Comparison of ENCODE assay signal across 9 mouse cellular contexts in genomic region chr16:13940139-13940846, GRCm38 (mm10). TPM values are rescaled to one million over a fixed set of nuclear protein-coding genes. Genes with fewer than 3 reads are reported as not detected.
DNase-seq lines count a peak whose midpoint lies in the region; ATAC-seq and TF ChIP-seq lines count a peak whose summit lies in the region.
"Had no signal": no experiment of that assay in that cellular context is flagged by ENCODE, and none has a peak within 500 bp of the region (broad histone marks: within the 10 kb centered on the region; RNA-seq: fewer than 3 reads in every experiment).

No protein-coding gene starts in this region.

- peak overlapping the region; percentile 80 for H3K9ac ChIP-seq in ES-E14 (ENCODE audit: insufficient read depth, low read depth, low read length, poor library complexity, severe bottlenecking)
- peak overlapping the region; percentile 78 for H3K9ac ChIP-seq in forebrain, embryonic 16.5 days (replicated peaks; ENCODE audit: low read depth, low read length)
- peak overlapping the region; percentile 72 for H3K9ac ChIP-seq in hindbrain, embryonic 14.5 days

- peak; percentile 81 for DNase-seq in ES-E14 (ENCODE audit: low read depth, low spot score)
- DNase-seq in cerebellum, adult 2 months = peak; percentile 93 to 95
- DNase-seq in hindbrain, embryonic 14.5 days (ENCODE audit: low spot score) = peak; percentile 76
- DNase-seq in layer of hippocampus, postnatal 10 days (ENCODE audit: low spot score in 2 of 2) = peak; percentile 74 to 81
- peak; percentile 76 for DNase-seq in lung, adult 2 months
- DNase-seq in retina, adult 2 months (ENCODE audit: low read depth, low spot score) = peak; percentile 61
- no peak for DNase-seq in thymus, adult 18-20 months

- ATAC-seq in forebrain, embryonic 16.5 days = peak; percentile 100
- ATAC-seq in hindbrain, embryonic 14.5 days (ENCODE audit: low FRiP score) = peak; percentile 99

- no peaks in the 10 kb centered on the region for H3K36me3 ChIP-seq in ES-E14 (ENCODE audit: control insufficient read depth, insufficient read depth, low read length, poor library complexity, severe bottlenecking)
- H3K36me3 ChIP-seq in forebrain, embryonic 16.5 days (ENCODE audit: control insufficient read depth, insufficient read depth) = no peaks in the 10 kb centered on the region
- H3K36me3 ChIP-seq in hindbrain, embryonic 14.5 days (replicated peaks; ENCODE audit: control insufficient read depth, insufficient read depth) = no peaks in the 10 kb centered on the region

- H3K27ac ChIP-seq in ES-E14 (ENCODE audit: insufficient read depth, low read depth, low read length, poor library complexity, severe bottlenecking) = no peak overlapping the region
- peak overlapping the region; percentile 65 for H3K27ac ChIP-seq in cerebellum, adult 2 months (ENCODE audit: insufficient read depth, low read length)
- no peak overlapping the region for H3K27ac ChIP-seq in forebrain, embryonic 16.5 days (ENCODE audit: low read length)
- H3K27ac ChIP-seq in hindbrain, embryonic 14.5 days = peak overlapping the region; percentile 41; the same call in 1 of the 2 replicates

- H3K4me3 ChIP-seq in ES-E14 (ENCODE audit: insufficient read depth in 1 of 2, low read depth in 1 of 2, low read length in 2 of 2, poor library complexity in 1 of 2, severe bottlenecking in 1 of 2) = peak overlapping the region; percentile 64 to 91
- peak overlapping the region; percentile 61 for H3K4me3 ChIP-seq in cerebellum, adult 2 months (replicated peaks; ENCODE audit: insufficient read depth, low read depth, low read length)
- H3K4me3 ChIP-seq in forebrain, embryonic 16.5 days (replicated peaks; ENCODE audit: low read length) = peak overlapping the region; percentile 67
- H3K4me3 ChIP-seq in hindbrain, embryonic 14.5 days (replicated peaks; ENCODE audit: low read length) = peak overlapping the region; percentile 81
- H3K4me3 ChIP-seq in lung, adult 2 months (replicated peaks; ENCODE audit: extremely low read depth, low read depth, low read length) = peak overlapping the region; percentile 55

- peak; percentile 90 for TF ChIP-seq POLR2A in cerebellum, adult 2 months (IDR thresholded peaks at IDR 0.05; ENCODE audit: borderline replicate concordance, insufficient read depth, low read length)
- TF ChIP-seq POLR2A in lung, adult 2 months (IDR thresholded peaks at IDR 0.05; ENCODE audit: borderline replicate concordance, extremely low read depth, low read depth, low read length) = peak; percentile 53; the same call in 1 of the 2 replicates

- H3K27me3 ChIP-seq in cerebellum, adult 2 months (ENCODE audit: control insufficient read depth, insufficient read depth, low read length) = no peaks in the 10 kb centered on the region
- peaks cover 5% of the 10 kb centered on the region; the same call in 1 of the 2 replicates for H3K27me3 ChIP-seq in forebrain, embryonic 16.5 days (replicated peaks; ENCODE audit: control insufficient read depth, insufficient read depth, low read length)
- H3K27me3 ChIP-seq in hindbrain, embryonic 14.5 days (ENCODE audit: control insufficient read depth, insufficient read depth, low read length) = peaks cover 8% of the 10 kb centered on the region; the same call in 1 of the 2 replicates

- 3% methylated on average over 28 of the region's 28 CpGs for WGBS in cerebellum, adult 2 months
- WGBS in forebrain, embryonic 16.5 days = 3% methylated on average over 28 of the region's 28 CpGs
- 3% methylated on average over 28 of the region's 28 CpGs for WGBS in hindbrain, embryonic 14.5 days
- 7% methylated on average over 28 of the region's 28 CpGs for WGBS in lung, adult 2 months

- H3K4me1 ChIP-seq in ES-E14 (ENCODE audit: control insufficient read depth in 2 of 2, insufficient read depth in 2 of 2, low read length in 2 of 2, poor library complexity in 1 of 2) = peaks cover 0 to 2% of the 10 kb centered on the region in 2 experiments; a peak in 1 of 4 replicates
- peaks cover 7% of the 10 kb centered on the region; the same call in 1 of the 2 replicates for H3K4me1 ChIP-seq in cerebellum, adult 2 months (ENCODE audit: control insufficient read depth, insufficient read depth, low read length)
- peaks cover 10% of the 10 kb centered on the region for H3K4me1 ChIP-seq in forebrain, embryonic 16.5 days (replicated peaks; ENCODE audit: control insufficient read depth, insufficient read depth, low read length)
- H3K4me1 ChIP-seq in hindbrain, embryonic 14.5 days (replicated peaks; ENCODE audit: control insufficient read depth, insufficient read depth, low read length) = peaks cover 7% of the 10 kb centered on the region; the same call in 1 of the 2 replicates
- H3K4me1 ChIP-seq in lung, adult 2 months (ENCODE audit: control insufficient read depth, insufficient read depth, low read length) = no peaks in the 10 kb centered on the region; the same call in none of the 2 replicates

- in situ Hi-C loops in ES-E14 (cut with MboI; ENCODE audit: low sequenced_read_pairs in 2 of 2, unreplicated experiment in 2 of 2) = no loop called here

- TF ChIP-seq CTCF in cerebellum, adult 2 months (IDR thresholded peaks at IDR 0.05; ENCODE audit: borderline replicate concordance, insufficient read depth, low read depth, low read length) = no peak
- no peak for TF ChIP-seq CTCF in lung, adult 2 months (IDR thresholded peaks at IDR 0.05; ENCODE audit: insufficient read depth, low read length)

- no peaks in the 10 kb centered on the region for H3K9me3 ChIP-seq in ES-E14 (ENCODE audit: control insufficient read depth, insufficient read depth, low read depth, low read length)
- H3K9me3 ChIP-seq in forebrain, embryonic 16.5 days (ENCODE audit: control insufficient read depth, low read length) = no peaks in the 10 kb centered on the region
- H3K9me3 ChIP-seq in hindbrain, embryonic 14.5 days (ENCODE audit: control insufficient read depth, low read length) = no peaks in the 10 kb centered on the region

- peak overlapping the region; percentile 79 for H3K4me2 ChIP-seq in forebrain, embryonic 16.5 days (ENCODE audit: low read length)
- H3K4me2 ChIP-seq in hindbrain, embryonic 14.5 days (replicated peaks) = peak overlapping the region; percentile 92

TF ChIP-seq in ES-E14, 5 proteins besides CTCF, POLR2A, EP300 and RAD21:
- TF ChIP-seq ZC3H11A (IDR thresholded peaks at IDR 0.05; ENCODE audit: borderline replicate concordance, low read depth, low read length) = no peak
- no peak for TF ChIP-seq CHD2 (IDR thresholded peaks at IDR 0.05; ENCODE audit: low read depth, low read length)
- TF ChIP-seq MAFK (IDR thresholded peaks at IDR 0.05; ENCODE audit: insufficient read depth, low read depth, low read length) = no peak
- TF ChIP-seq ZNF384 (IDR thresholded peaks at IDR 0.05; ENCODE audit: low read depth, low read length) = no peak
- TF ChIP-seq HCFC1 (IDR thresholded peaks at IDR 0.05; ENCODE audit: borderline replicate concordance, insufficient read depth, low read length) = no peak

RNA-seq across cellular contexts. Expression of gene Mpv17l, which starts 37.3 kb away (rescaled TPM):
- 8.4 and 13.9 TPM in 2 replicates for total RNA-seq in ES-E14 (2012; rRNA removed)
- 30.7 and 36.7 TPM in 2 replicates for polyA plus RNA-seq in cerebellum, adult 2 months (2012; rRNA removed)
- polyA plus RNA-seq in forebrain, embryonic 16.5 days (2015; fragmentation: Nextera tagmentation; extraction: Ambion mirVana) = 21.3 and 23.7 TPM in 2 replicates
- polyA plus RNA-seq in hindbrain, embryonic 14.5 days (2014; fragmentation: Nextera tagmentation; extraction: Ambion mirVana) = 34.9 and 43.0 TPM in 2 replicates
- 10 to 100 TPM; 73.7 to 74.7 TPM for total RNA-seq in layer of hippocampus, postnatal 10 days (2021)
- 11.5 and 13.0 TPM in 2 replicates for polyA plus RNA-seq in lung, adult 2 months (2012; rRNA removed)

RNA-seq across cellular contexts. Expression of gene Pdxdc1, which starts 37.4 kb away (rescaled TPM):
- total RNA-seq in ES-E14 (2012; rRNA removed) = 50.8 and 88.3 TPM in 2 replicates
- polyA plus RNA-seq in cerebellum, adult 2 months (2012; rRNA removed) = 94.7 and 105 TPM in 2 replicates
- polyA plus RNA-seq in forebrain, embryonic 16.5 days (2015; fragmentation: Nextera tagmentation; extraction: Ambion mirVana) = 72.4 and 73.7 TPM in 2 replicates
- polyA plus RNA-seq in hindbrain, embryonic 14.5 days (2014; fragmentation: Nextera tagmentation; extraction: Ambion mirVana) = 74.3 and 79.0 TPM in 2 replicates
- 10 to 100 TPM; 77.4 to 84.8 TPM for total RNA-seq in layer of hippocampus, postnatal 10 days (2021)
- polyA plus RNA-seq in lung, adult 2 months (2012; rRNA removed) = 60.8 and 84.5 TPM in 2 replicates

RNA-seq across cellular contexts. Expression of gene 2900011O08Rik, which starts 46.1 kb away (rescaled TPM):
- 10.2 and 19.1 TPM in 2 replicates for total RNA-seq in ES-E14 (2012; rRNA removed)
- polyA plus RNA-seq in cerebellum, adult 2 months (2012; rRNA removed) = 154 and 162 TPM in 2 replicates
- polyA plus RNA-seq in forebrain, embryonic 16.5 days (2015; fragmentation: Nextera tagmentation; extraction: Ambion mirVana) = 138 and 163 TPM in 2 replicates
- polyA plus RNA-seq in hindbrain, embryonic 14.5 days (2014; fragmentation: Nextera tagmentation; extraction: Ambion mirVana) = 177 and 196 TPM in 2 replicates
- 100 to 1,000 TPM; 271 to 281 TPM for total RNA-seq in layer of hippocampus, postnatal 10 days (2021)
- 0.20 TPM in 1 of 2 replicates, not detected in the other for polyA plus RNA-seq in lung, adult 2 months (2012; rRNA removed)
- total RNA-seq: neutrophil, adult 5-6 weeks had no signal

RNA-seq across cellular contexts. Expression of gene Ifitm7, which starts 46.4 kb away (rescaled TPM):
- 7.2 and 11.4 TPM in 2 replicates for total RNA-seq in ES-E14 (2012; rRNA removed)
- 0.70 and 1.1 TPM in 2 replicates for polyA plus RNA-seq in cerebellum, adult 2 months (2012; rRNA removed)
- polyA plus RNA-seq in forebrain, embryonic 16.5 days (2015; fragmentation: Nextera tagmentation; extraction: Ambion mirVana) = 0.41 and 0.56 TPM in 2 replicates
- 0.53 and 0.92 TPM in 2 replicates for polyA plus RNA-seq in hindbrain, embryonic 14.5 days (2014; fragmentation: Nextera tagmentation; extraction: Ambion mirVana)
- 1 to 10 TPM; 1.4 to 1.7 TPM for total RNA-seq in layer of hippocampus, postnatal 10 days (2021)
- polyA plus RNA-seq in lung, adult 2 months (2012; rRNA removed) = not detected in 2 replicates
- total RNA-seq: neutrophil, adult 5-6 weeks had no signal

Comparison
In these comparisons a context has a peak if more than half of its experiments do, and no peak if none do; other contexts are left out.
1. DNase-seq: peak in ES-E14 (single experiment), cerebellum, adult 2 months (2 of 2), hindbrain, embryonic 14.5 days (single experiment), layer of hippocampus, postnatal 10 days (2 of 2), lung, adult 2 months (single experiment) and retina, adult 2 months (single experiment); none in thymus, adult 18-20 months (0 of 2).
2. H3K27ac ChIP-seq: peak in cerebellum, adult 2 months (single experiment) and hindbrain, embryonic 14.5 days (single experiment); none in ES-E14 (single experiment) and forebrain, embryonic 16.5 days (single experiment).
3. RNA of gene 2900011O08Rik, which starts 46.1 kb away (polyA plus RNA-seq): 177 to 196 TPM in hindbrain, embryonic 14.5 days, 138 to 163 TPM in forebrain, embryonic 16.5 days and 154 to 162 TPM in cerebellum, adult 2 months; 0.20 TPM in lung, adult 2 months; every median in the first group is over 100 times any median in the second.
4. Peak in every context shown above with its lines, with median percentiles within 50 percentile points of each other: H3K4me3 ChIP-seq and H3K9ac ChIP-seq.